21 mouse cellular contexts compared by ENCODE assay signal in genomic region chr16:97510849-97511248, GRCm38 (mm10). TPM values are rescaled to one million over a fixed set of nuclear protein-coding genes. Genes with fewer than 3 reads are reported as not detected.
"Had no signal": no experiment of that assay in that cellular context is flagged by ENCODE, and none has a peak within 500 bp of the region (broad histone marks: within the 10 kb centered on the region; RNA-seq: fewer than 3 reads in every experiment).

No protein-coding gene starts in this region.

- H3K27me3 ChIP-seq: kidney, embryonic 15.5 days; limb, embryonic 13.5 days; neural tube, embryonic 12.5 days had no signal

- H3K4me1 ChIP-seq: kidney, embryonic 15.5 days; limb, embryonic 13.5 days; neural tube, embryonic 12.5 days had no signal

- H3K4me3 ChIP-seq: kidney, embryonic 15.5 days; limb, embryonic 13.5 days; neural tube, embryonic 12.5 days had no signal

- H3K27ac ChIP-seq: kidney, embryonic 15.5 days; limb, embryonic 13.5 days; liver, embryonic 14.5 days; neural tube, embryonic 12.5 days had no signal

- H3K4me2 ChIP-seq: kidney, embryonic 15.5 days; limb, embryonic 13.5 days; neural tube, embryonic 12.5 days had no signal

- H3K9me3 ChIP-seq: kidney, embryonic 15.5 days; limb, embryonic 13.5 days; neural tube, embryonic 12.5 days had no signal

- H3K9ac ChIP-seq: kidney, embryonic 15.5 days; limb, embryonic 13.5 days; liver, embryonic 14.5 days; neural tube, embryonic 12.5 days had no signal

- ATAC-seq: hindbrain, embryonic 16.5 days; inflammation-experienced regulatory T-cells, adult 6 months had no signal

- H3K36me3 ChIP-seq: kidney, embryonic 15.5 days; limb, embryonic 13.5 days; neural tube, embryonic 12.5 days had no signal

- DNase-seq: kidney, adult 2 months; kidney, postnatal 14 days; layer of hippocampus, adult 9-11 months; left cerebral cortex, postnatal 4 days; lung, adult 2 months; midbrain, embryonic 14.5 days; retina, postnatal 1 day; right cerebral cortex, postnatal 4 days; thymus, adult 2 months; thymus, postnatal 25 days had no signal

RNA-seq across cellular contexts. Expression of gene Fam3b, which starts 3.8 kb away (rescaled TPM):
- total RNA-seq: layer of hippocampus, adult 18-20 months; left cerebral cortex, postnatal 4 days; monocyte, adult 5-6 weeks; neutrophil, adult 5-6 weeks had no signal
- polyA plus RNA-seq: hindbrain, embryonic 16.5 days; kidney, adult 2 months; kidney, embryonic 15.5 days; limb, embryonic 13.5 days; liver, adult 2 months; midbrain, embryonic 14.5 days; neural tube, embryonic 12.5 days; spleen, adult 2 months had no signal
